Mouse (Mus musculus): ENCODE measurements around the gene Eapp. TPM values are rescaled to one million over a fixed set of nuclear protein-coding genes. Genes with fewer than 3 reads are reported as not detected.

Eapp gene
- 65.1 and 66.1 TPM in 2 replicates for polyA plus RNA-seq (2015; fragmentation: Nextera tagmentation; extraction: Ambion mirVana)

GRCm38 (mm10) chr12:54695511-54696241 lies at the start of gene Eapp:
Eapp (minus strand) TSS chr12:54695897.

GRCm38 (mm10) chr12:54656396-54657171 lies 39.1 kb downstream of the Eapp start, which contains the start of gene Sptssa:
Sptssa (minus strand) TSS chr12:54656573.

MicroRNA genes within 50 kb of the gene (microRNA counts, 519-probe panel; counts per million panel counts)
- not detected for microRNA mmu-miR-1892

Small RNAs within 50 kb of the gene (microRNA-seq; reads per million reads assigned to microRNA genes)
- gene Mir1892 = not detected

Other genes with a start within 250 kb of the Eapp start
- gene Sptssa, start 39.3 kb downstream of the Eapp start, polyA plus RNA-seq (2015; fragmentation: Nextera tagmentation; extraction: Ambion mirVana) = 119 and 127 TPM in 2 replicates
- 130 and 155 TPM in 2 replicates for gene Snx6, start 99.8 kb upstream of the Eapp start, polyA plus RNA-seq (2015; fragmentation: Nextera tagmentation; extraction: Ambion mirVana)
- gene Cfl2, start 167.0 kb upstream of the Eapp start, polyA plus RNA-seq (2015; fragmentation: Nextera tagmentation; extraction: Ambion mirVana) = 566 and 668 TPM in 2 replicates

All from urinary bladder, postnatal 0 days (tissue).